Mouse (Mus musculus) heart, embryonic 10.5 days (tissue): Measurements from ENCODE around the gene Dnajc16. TPM values are rescaled to one million over a fixed set of nuclear protein-coding genes. Genes with fewer than 3 reads are reported as not detected.
A peak's percentile ranks its signal among the peaks of the same experiment; 100 is the strongest.

Experiments
- DNase-seq: peaks from one replicate; pipeline ENCODE4 v3.0.0-alpha.2; 2017; ENCODE audit warnings: low spot score
- H3K27ac ChIP-seq: fragments of 300-500 bp; sonication (generic); 2 replicates; pipeline ENCODE4 v1.5.1; 2016; ENCODE audit warnings: mild to moderate bottlenecking
- H3K27me3 ChIP-seq: fragments of 300-500 bp; sonication (generic); 2 replicates; pipeline ENCODE4 v1.6.1; 2016; ENCODE audit warnings: mild to moderate bottlenecking; ENCODE audit not compliant: poor library complexity, insufficient read depth, severe bottlenecking
- H3K36me3 ChIP-seq: fragments of 300-500 bp; sonication (generic); 2 replicates; pipeline ENCODE4 v1.6.1; 2016; ENCODE audit warnings: mild to moderate bottlenecking, moderate library complexity
- H3K4me1 ChIP-seq: fragments of 300-500 bp; sonication (generic); 2 replicates; pipeline ENCODE4 v1.6.1; 2016; ENCODE audit warnings: mild to moderate bottlenecking
- H3K4me3 ChIP-seq: fragments of 300-500 bp; sonication (generic); 2 replicates; pipeline ENCODE4 v1.5.1; 2016; ENCODE audit warnings: mild to moderate bottlenecking, moderate library complexity
- H3K9me3 ChIP-seq: fragments of 300-500 bp; sonication (generic); 2 replicates; pipeline ENCODE4 v1.6.1; 2016; ENCODE audit warnings: mild to moderate bottlenecking, moderate library complexity
- WGBS: fragments of 180-500 bp; shearing (Covaris S2); methylation state at CpG from one replicate; pipeline ENCODE4 v1.1.7; 2016; 5-methylcytosine and 5-hydroxymethylcytosine counted together
- polyA plus RNA-seq: library from polyadenylated mRNA; unstranded; fragments of >200 nt; fragmentation: Nextera tagmentation; extraction: Ambion mirVana; gene quantifications from 2 replicates; pipeline ENCODE4 v1.2.1, GENCODE M21; 2016

The Dnajc16 gene
- 5.0 and 5.4 TPM in 2 replicates for polyA plus RNA-seq

DNA sequence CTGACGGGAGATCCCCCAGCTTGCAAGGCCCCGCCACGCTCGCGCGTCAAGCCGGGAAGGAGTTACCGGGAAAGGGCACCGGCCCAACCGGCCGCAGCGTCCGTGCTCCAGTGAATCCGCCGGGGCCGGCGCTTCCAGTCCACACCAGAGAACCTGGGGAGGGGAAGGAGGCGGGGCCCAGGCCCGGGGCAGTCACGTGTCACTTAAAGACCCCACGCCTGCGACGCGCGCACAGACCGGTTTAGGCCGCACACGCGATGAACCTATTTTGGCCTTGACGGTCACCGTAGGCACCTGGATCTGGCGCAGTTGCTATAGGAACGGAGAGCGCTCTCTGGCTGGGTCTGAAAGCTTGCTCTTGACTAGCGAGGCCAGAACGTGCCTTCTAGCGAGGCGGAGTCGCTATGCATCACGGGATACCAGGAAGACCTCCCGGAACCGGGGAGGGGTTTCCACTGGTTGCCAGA is at the start of gene Dnajc16:
Gene Dnajc16 (minus strand): TSS at position 408 of the 467 bp plus-strand sequence.
- H3K4me1 ChIP-seq: peaks cover 17% of the 10 kb centered on the region
- peak; percentile 100 for DNase-seq
- H3K36me3 ChIP-seq: peaks cover 25% of the 10 kb centered on the region
- under 1% methylated on average over 42 of the region's 42 CpGs for WGBS
- peak within 1 kb of the TSS; percentile 87 for H3K4me3 ChIP-seq
- H3K9me3 ChIP-seq: no peaks in the 10 kb centered on the region
- H3K27me3 ChIP-seq: no peaks in the 10 kb centered on the region
- H3K27ac ChIP-seq: peak within 1 kb of the TSS; percentile 93

DNA sequence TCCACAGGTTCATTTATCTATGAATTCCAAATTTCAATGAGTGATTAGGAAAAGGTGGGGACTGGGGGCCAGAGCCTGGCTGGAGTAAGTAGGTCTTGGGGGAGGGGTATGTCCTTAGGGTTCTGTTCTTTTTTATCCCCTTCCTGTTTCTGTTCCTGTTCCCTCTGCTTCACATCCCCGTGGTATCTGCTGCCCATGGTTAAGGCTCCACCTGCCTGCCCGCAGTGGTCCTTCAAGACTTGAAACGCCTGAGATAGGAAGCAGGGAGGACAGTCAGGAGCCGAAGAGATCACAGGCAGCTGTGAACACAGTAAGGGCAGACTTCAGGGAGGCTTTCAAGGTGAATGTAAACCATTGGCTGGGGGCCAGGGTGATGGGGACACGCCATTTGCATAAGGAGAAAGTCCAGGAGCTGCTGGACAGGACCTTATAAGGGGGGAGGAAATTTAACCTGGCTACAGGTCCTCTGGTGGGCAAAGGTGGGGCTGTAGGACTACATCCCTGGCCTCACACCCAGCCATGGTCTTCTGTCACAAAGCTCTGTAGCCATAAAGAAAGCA is 43.9 kb upstream of the Dnajc16 start:
- Histone ChIP-seq H3K36me3 (no peaks in the 10 kb centered on the region), H3K4me3 (no peak overlapping the region)
- WGBS: 56% methylated on average over 5 of the region's 5 CpGs

DNA sequence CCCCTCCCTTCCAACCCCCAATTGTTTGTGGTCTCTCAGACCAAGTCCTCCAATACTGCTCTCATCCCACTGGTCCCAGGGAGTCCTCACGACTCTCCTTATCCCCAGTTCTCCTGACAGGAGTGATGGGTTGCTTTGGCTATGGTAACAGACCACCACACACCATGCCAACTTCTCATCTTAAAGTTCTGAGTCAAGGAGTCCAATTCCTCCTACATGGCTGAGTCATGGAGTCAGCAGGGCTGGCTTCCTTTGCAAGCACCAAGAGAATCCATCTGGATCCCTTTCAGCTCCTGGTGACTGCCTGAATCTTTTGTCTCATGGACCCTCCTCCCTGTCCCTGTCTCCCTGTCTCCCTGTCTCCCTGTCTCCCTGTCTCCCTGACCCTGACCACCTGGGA is 43.2 kb upstream of the Dnajc16 start:
- H3K9me3 ChIP-seq: no peaks in the 10 kb centered on the region
- H3K27ac ChIP-seq: no peak overlapping the region
- no peaks in the 10 kb centered on the region for H3K36me3 ChIP-seq
- H3K4me3 ChIP-seq: no peak overlapping the region
- no peak for DNase-seq
- no peaks in the 10 kb centered on the region for H3K27me3 ChIP-seq
- H3K4me1 ChIP-seq: no peaks in the 10 kb centered on the region
- WGBS: 68% methylated on average over 1 of the region's 1 CpGs

More for the DNA sequence above, 43.9 kb upstream of the Dnajc16 start:
- Histone ChIP-seq H3K27ac (no peak overlapping the region), H3K27me3 (no peaks in the 10 kb centered on the region), H3K4me1 (no peaks in the 10 kb centered on the region), H3K9me3 (no peaks in the 10 kb centered on the region)
- DNase-seq: no peak

DNA sequence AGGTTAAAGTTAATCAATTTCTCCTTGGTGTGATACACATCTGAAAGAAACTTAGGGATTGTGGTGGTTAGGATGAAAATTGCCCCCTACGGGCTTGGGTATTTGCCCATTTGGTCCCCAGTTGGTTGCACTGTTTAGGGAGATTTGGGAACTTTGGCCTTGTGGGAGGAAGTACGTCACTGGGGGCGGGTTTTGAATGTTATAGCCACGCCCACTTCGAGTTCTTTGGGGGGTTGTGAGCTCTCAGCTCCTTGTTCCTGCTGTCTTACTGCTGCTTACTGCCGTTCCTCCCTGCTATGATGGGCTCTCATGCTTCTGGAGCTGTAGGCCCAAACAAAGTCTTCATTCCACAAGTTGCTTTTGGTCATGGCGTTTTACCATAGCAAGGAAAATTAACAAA is 40.6 kb upstream of the Dnajc16 start:
- Histone ChIP-seq H3K27ac (no peak overlapping the region), H3K27me3 (no peaks in the 10 kb centered on the region), H3K36me3 (no peaks in the 10 kb centered on the region), H3K4me1 (peaks cover 8% of the 10 kb centered on the region; the same call in 1 of the 2 replicates), H3K9me3 (no peaks in the 10 kb centered on the region), H3K4me3 (no peak overlapping the region)
- no peak for DNase-seq
- WGBS: 75% methylated on average over 7 of the region's 7 CpGs

DNA sequence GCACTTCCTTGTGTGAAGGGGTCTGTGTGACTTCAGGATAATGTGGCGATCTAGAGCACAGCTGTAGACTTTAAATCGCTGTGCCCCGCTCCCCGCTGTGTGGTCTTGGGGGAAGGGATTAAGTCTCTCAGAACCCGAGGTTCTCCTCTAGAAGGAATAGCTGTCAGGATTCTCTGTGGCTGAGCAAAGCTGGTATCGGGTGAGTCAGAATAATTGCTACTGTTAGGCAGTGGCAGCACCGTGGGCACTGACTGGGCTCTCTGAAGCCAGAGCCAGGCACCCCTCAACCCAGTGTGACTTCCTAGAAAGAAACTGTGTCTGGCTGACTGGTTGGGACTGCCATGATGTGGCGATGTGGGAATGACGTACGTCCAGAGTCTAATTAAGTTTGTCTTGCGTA is 39.6 kb upstream of the Dnajc16 start:
- 62% methylated on average over 11 of the region's 11 CpGs for WGBS
- Histone ChIP-seq H3K4me1 (peaks cover 8% of the 10 kb centered on the region; the same call in 1 of the 2 replicates), H3K36me3 (no peaks in the 10 kb centered on the region), H3K9me3 (no peaks in the 10 kb centered on the region), H3K27me3 (no peaks in the 10 kb centered on the region), H3K4me3 (no peak overlapping the region), H3K27ac (no peak overlapping the region)
- no peak for DNase-seq

DNA sequence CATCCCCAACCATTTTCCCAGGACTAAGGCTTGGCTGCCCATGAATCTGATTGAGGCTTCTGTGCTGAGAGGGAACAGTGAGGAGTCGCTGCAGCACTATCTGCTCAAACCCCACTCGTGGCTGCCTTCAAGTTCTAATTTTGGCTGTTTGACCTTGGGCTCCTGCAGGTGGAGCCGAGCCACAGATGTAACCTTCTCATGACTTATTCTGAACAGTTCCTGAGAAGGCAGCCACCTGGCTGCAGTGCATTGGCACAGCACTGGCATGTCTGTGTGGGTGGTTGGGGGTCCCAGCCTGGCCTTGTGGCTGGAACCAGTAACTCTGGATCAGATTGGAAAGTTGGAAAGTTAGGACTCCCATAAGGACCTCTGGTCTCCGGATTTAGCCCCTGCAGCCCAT is 37.4 kb upstream of the Dnajc16 start:
- 41% methylated on average over 4 of the region's 4 CpGs for WGBS
- no peaks in the 10 kb centered on the region for H3K9me3 ChIP-seq
- no peaks in the 10 kb centered on the region for H3K36me3 ChIP-seq
- H3K27me3 ChIP-seq: no peaks in the 10 kb centered on the region
- H3K27ac ChIP-seq: peak overlapping the region; percentile 52; the same call in 1 of the 2 replicates
- no peak for DNase-seq
- peaks cover 8% of the 10 kb centered on the region; the same call in 1 of the 2 replicates for H3K4me1 ChIP-seq
- no peak overlapping the region for H3K4me3 ChIP-seq

DNA sequence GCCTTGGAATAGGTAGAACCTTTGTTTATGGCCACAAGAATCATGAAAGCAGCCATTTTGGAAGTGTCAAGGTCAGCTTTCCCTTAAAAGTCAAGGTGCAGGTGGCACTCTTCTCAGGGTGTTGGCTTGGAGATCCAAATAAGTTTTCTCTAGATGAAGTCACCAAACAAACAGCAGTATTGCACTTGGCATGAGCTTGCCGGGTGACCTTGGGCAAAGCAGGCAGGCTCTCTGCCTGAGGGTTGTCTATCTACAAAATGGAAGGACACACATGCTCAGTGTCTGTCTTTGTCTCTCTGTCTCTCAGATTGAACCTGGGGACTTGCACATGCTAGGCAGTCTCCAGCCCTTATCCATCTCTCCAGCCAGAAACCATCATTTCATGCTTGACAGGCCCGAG is 36.7 kb upstream of the Dnajc16 start:
- H3K36me3 ChIP-seq: no peaks in the 10 kb centered on the region
- peaks cover 8% of the 10 kb centered on the region; the same call in 1 of the 2 replicates for H3K4me1 ChIP-seq
- H3K9me3 ChIP-seq: no peaks in the 10 kb centered on the region
- no peaks in the 10 kb centered on the region for H3K27me3 ChIP-seq
- H3K27ac ChIP-seq: no peak overlapping the region
- H3K4me3 ChIP-seq: no peak overlapping the region
- WGBS: 82% methylated on average over 2 of the region's 2 CpGs
- DNase-seq: no peak

DNA sequence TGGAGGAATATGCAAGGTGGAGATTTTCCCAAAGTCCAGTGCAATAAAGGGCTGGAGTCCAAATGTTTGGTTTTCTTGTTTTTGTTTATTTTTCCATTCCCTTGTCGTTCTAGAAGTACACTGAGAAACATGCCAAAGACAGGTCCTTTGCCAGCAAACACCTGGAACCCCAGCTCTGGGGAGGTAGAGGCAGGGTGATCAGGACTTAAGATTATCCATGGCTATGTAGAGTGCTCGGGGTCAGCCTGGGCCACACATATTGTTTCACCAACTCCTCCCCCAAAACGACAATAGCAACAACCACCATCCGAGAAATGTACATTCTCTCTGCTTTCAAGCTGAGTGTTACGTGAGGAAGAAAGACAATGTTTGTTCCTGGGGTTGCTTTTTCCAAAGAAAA is 35.3 kb upstream of the Dnajc16 start, which contains the start of gene Cela2a:
Gene Cela2a (minus strand): TSS at position 101 of the 400 bp plus-strand sequence.
- Histone ChIP-seq H3K36me3 (no peaks in the 10 kb centered on the region), H3K27me3 (no peaks in the 10 kb centered on the region)

DNA sequence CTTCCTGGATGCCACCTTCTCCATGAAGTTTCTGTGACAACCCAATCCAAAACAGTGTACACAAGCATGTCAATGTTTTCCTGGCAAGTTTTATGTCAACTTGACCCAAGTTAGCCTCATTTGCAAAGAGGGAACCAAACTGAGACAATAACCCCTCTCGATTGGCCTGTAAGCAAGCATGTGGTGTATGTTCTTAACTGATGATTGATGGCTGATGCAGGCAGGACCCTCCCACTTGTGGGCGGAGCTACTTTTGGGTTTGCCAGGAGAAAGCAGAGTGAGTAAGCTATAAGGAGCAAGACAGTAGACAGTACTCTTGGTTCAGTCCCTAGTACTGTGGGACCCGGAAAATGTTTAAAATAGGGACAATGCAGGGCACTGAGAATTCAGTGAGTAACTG is 32.2 kb upstream of the Dnajc16 start:
- H3K36me3 ChIP-seq: no peaks in the 10 kb centered on the region
- WGBS: 47% methylated on average over 3 of the region's 3 CpGs
- no peak overlapping the region for H3K4me3 ChIP-seq
- no peaks in the 10 kb centered on the region for H3K9me3 ChIP-seq
- peaks cover 18% of the 10 kb centered on the region for H3K4me1 ChIP-seq
- H3K27ac ChIP-seq: no peak overlapping the region
- DNase-seq: no peak
- H3K27me3 ChIP-seq: no peaks in the 10 kb centered on the region

More for the DNA sequence above, 35.3 kb upstream of the Dnajc16 start, which contains the start of gene Cela2a:
- Histone ChIP-seq H3K27ac (no peak within 1 kb of the TSS), H3K4me3 (no peak within 1 kb of the TSS), H3K9me3 (no peaks in the 10 kb centered on the region), H3K4me1 (peaks cover 19% of the 10 kb centered on the region)
- 65% methylated on average over 5 of the region's 5 CpGs for WGBS
- no peak for DNase-seq

DNA sequence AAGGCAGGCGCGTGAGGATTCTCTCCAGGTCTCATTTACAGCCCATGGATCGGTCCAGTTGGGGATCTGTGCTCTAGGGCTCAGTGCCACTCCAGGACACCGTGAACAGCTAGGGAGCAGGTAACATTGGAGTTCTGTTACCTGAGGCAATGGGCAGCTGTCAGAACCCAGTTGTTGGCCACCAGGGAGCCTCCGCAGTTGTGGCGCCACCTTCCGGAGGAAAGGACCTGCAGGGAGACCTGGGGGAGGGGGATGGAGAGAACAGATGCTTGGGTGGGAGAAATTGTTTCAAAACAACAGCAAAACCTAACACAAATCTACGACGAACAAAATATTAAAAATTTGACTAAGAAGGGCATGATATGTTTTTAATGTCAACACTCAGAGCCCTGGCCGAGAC is 31.4 kb upstream of the Dnajc16 start:
- H3K9me3 ChIP-seq: no peaks in the 10 kb centered on the region
- H3K27me3 ChIP-seq: no peaks in the 10 kb centered on the region
- WGBS: 62% methylated on average over 10 of the region's 10 CpGs
- no peaks in the 10 kb centered on the region for H3K36me3 ChIP-seq
- peaks cover 15% of the 10 kb centered on the region for H3K4me1 ChIP-seq
- no peak for DNase-seq
- H3K27ac ChIP-seq: 0 out of 2 replicates have a peak overlapping the region, but pooled peaks have one; percentile 11
- no peak overlapping the region for H3K4me3 ChIP-seq

DNA sequence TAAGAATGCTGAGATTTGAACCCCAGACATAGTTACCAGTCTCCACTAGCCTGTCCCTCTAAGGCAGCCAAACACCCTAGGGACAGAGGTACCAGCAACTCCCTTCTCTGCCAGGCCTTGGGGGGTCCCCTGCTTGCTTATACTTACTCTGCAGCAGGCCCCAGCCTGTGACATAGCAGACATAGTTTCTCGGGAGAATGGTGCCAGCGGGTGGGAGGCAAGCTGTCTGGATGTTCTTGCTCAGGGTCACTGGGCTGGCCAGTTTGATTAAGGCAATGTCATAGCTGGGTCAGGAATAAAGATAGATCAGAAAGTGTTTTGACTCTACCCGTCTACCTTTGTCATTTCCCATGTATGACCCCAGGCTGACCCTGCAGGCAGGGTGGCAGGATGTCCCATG is 30.4 kb upstream of the Dnajc16 start:
- Histone ChIP-seq H3K36me3 (peaks cover 1% of the 10 kb centered on the region; the same call in 1 of the 2 replicates), H3K9me3 (no peaks in the 10 kb centered on the region), H3K27ac (0 out of 2 replicates have a peak overlapping the region, but pooled peaks have one; percentile 11), H3K4me1 (peaks cover 15% of the 10 kb centered on the region), H3K4me3 (no peak overlapping the region), H3K27me3 (no peaks in the 10 kb centered on the region)
- no peak for DNase-seq
- 58% methylated on average over 3 of the region's 3 CpGs for WGBS

DNA sequence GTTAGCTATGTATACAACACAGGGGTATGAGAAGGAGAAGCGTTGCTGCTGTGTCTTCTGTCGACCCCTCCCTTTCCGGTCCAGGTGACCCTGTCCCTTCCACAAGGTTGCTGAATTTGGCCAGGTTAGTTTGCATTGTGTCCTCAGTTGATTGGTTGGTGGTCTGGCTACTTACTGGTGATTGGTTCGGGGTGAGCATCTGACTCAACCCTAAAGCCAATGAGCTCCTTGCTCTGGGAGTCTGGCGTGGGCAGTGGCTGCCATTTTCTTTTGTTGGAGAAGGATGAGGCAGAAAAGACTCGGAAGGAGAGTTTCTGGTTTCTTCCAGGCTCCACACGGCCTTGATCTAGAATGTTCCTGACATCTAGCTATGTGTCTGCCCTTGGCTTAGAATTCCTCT is 28.6 kb upstream of the Dnajc16 start:
- Histone ChIP-seq H3K4me1 (peaks cover 15% of the 10 kb centered on the region), H3K9me3 (no peaks in the 10 kb centered on the region), H3K27ac (no peak overlapping the region), H3K27me3 (no peaks in the 10 kb centered on the region), H3K4me3 (no peak overlapping the region), H3K36me3 (peaks cover 17% of the 10 kb centered on the region)
- WGBS: 84% methylated on average over 7 of the region's 7 CpGs
- no peak for DNase-seq

DNA sequence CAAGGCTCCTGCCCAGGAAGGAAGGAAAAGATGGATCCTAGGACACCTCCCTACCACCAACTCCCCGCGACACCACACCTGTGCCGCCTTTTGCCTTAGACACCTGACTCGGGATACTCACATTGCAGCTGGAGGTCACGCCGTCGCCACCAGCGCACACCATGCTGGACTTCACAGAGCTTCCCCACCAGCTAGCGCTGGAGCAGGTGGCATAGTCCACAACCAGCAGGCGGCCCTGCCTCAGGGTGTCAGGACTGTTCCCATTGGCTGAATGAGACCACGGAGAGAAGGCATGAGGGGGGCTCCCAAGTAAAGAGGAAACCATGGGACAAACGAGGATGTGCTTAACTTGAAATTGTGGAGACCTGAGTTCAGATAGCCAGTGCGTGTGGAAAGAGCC is 28.1 kb upstream of the Dnajc16 start:
- H3K27ac ChIP-seq: no peak overlapping the region
- no peaks in the 10 kb centered on the region for H3K27me3 ChIP-seq
- H3K4me3 ChIP-seq: no peak overlapping the region
- H3K4me1 ChIP-seq: peaks cover 15% of the 10 kb centered on the region
- no peaks in the 10 kb centered on the region for H3K9me3 ChIP-seq
- 83% methylated on average over 13 of the region's 13 CpGs for WGBS
- no peak for DNase-seq
- peaks cover 22% of the 10 kb centered on the region for H3K36me3 ChIP-seq
